Mouse (Mus musculus) liver, embryonic 14.5 days (tissue): ENCODE measurements around the gene Bdkrb2.

Source experiments
- CTCF ChIP-seq: IDR thresholded peaks from 2 replicates; pipeline ENCODE4 v1.5.1; 2016; ENCODE audit warnings: antibody characterized with exemption, low read depth, control low read depth
- EP300 ChIP-seq: IDR thresholded peaks from 2 replicates; pipeline ENCODE4 v1.6.1; 2016; ENCODE audit warnings: antibody characterized with exemption, low read depth

DNA sequence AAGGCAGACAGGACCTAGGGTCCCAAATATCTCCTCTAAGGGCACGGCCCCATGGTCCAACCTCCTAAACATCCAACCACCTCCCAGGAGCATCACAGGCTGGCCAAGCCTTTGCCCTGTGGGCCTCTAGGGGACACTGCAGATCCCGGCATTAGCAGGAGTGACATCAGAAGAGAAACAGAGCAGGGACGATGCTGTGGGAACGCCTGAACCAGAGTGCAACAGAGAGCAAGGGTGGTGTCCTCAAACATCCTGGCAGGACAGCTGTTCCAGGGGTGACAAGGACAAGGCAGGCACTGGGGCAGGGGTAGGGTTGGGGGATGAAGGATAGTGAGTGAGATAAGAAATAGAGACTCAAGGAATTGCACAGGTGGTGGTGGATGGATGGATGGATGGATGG, 43.9 kb downstream of the Bdkrb2 start:
- TF ChIP-seq EP300 (no peak), CTCF (0 out of 2 replicates have a peak, but pooled peaks have one; percentile 6)
